Mouse (Mus musculus) erythroblast, embryonic 14.5 days (primary cell): ENCODE data around the gene Prss37. TPM values are rescaled to one million over a fixed set of nuclear protein-coding genes. Genes with fewer than 3 reads are reported as not detected.
A peak's percentile ranks its signal among the peaks of the same experiment; 100 is the strongest.

Experiments used
- H3K27me3 ChIP-seq: 2 replicates; pipeline ENCODE4 v1.6.1; 2012; ENCODE audit warnings: inconsistent platforms; ENCODE audit not compliant: control insufficient read depth
- H3K36me3 ChIP-seq: 2 replicates; pipeline ENCODE4 v1.6.1; 2012; ENCODE audit warnings: mild to moderate bottlenecking, inconsistent platforms; ENCODE audit not compliant: control insufficient read depth
- H3K4me1 ChIP-seq: 2 replicates; pipeline ENCODE4 v1.6.1; 2012; ENCODE audit warnings: inconsistent platforms; ENCODE audit not compliant: control insufficient read depth
- H3K4me3 ChIP-seq: replicated peaks from 2 replicates; pipeline ENCODE3; 2012; ENCODE audit warnings: moderate library complexity, mild to moderate bottlenecking, inconsistent platforms
- H3K9me3 ChIP-seq: 2 replicates; pipeline ENCODE4 v1.6.1; 2012; ENCODE audit warnings: low read length, inconsistent platforms, mixed read lengths; ENCODE audit not compliant: control insufficient read depth
- GATA1 ChIP-seq: IDR thresholded peaks from 2 replicates; pipeline ENCODE4 v1.6.1; 2012; ENCODE audit warnings: low read length, inconsistent platforms, mixed read lengths
- TAL1 ChIP-seq: IDR thresholded peaks from 3 replicates; pipeline ENCODE4 v1.6.1; 2012; ENCODE audit warnings: low read length, inconsistent platforms, mixed read lengths
- polyA plus RNA-seq: library from polyadenylated mRNA; stranded (reverse); fragments of >175 nt; gene quantifications from 2 replicates; pipeline ENCODE4 v1.2.3, GENCODE M21; 2012

Prss37 gene
- polyA plus RNA-seq, result not detected in 2 replicates

- TF ChIP-seq TAL1, result no peak
- no peak for TF ChIP-seq GATA1
- H3K36me3 ChIP-seq, result no peaks in the 10 kb centered on the region
- H3K4me1 ChIP-seq, result no peaks in the 10 kb centered on the region
- no peak within 1 kb of the TSS for H3K4me3 ChIP-seq
- H3K9me3 ChIP-seq, result no peaks in the 10 kb centered on the region
- no peaks in the 10 kb centered on the region for H3K27me3 ChIP-seq
Observed at GRCm38 (mm10) chr6:40519408-40519807, at the start of gene Prss37. Gene Prss37, minus strand, starts transcription at chr6:40519508.

GRCm38 (mm10) chr6:40554950-40555349, 35.6 kb upstream of the Prss37 start, which contains the start of gene Olfr461:
Gene Olfr461, minus strand, starts transcription at chr6:40555050.
- Histone ChIP-seq H3K4me3 (no peak within 1 kb of the TSS), H3K27me3 (no peaks in the 10 kb centered on the region), H3K36me3 (no peaks in the 10 kb centered on the region), H3K4me1 (no peaks in the 10 kb centered on the region), H3K9me3 (no peaks in the 10 kb centered on the region)
- TF ChIP-seq GATA1, result no peak

- Histone ChIP-seq H3K9me3 (no peaks in the 10 kb centered on the region), H3K27me3 (no peaks in the 10 kb centered on the region), H3K4me3 (no peak overlapping the region), H3K4me1 (no peaks in the 10 kb centered on the region), H3K36me3 (no peaks in the 10 kb centered on the region)
- TF ChIP-seq TAL1 (no peak), GATA1 (no peak)
Observed at GRCm38 (mm10) chr6:40544690-40545089, 25.4 kb upstream of the Prss37 start.

- no peaks in the 10 kb centered on the region for H3K27me3 ChIP-seq
- H3K4me3 ChIP-seq, result no peak within 1 kb of the TSS
- TF ChIP-seq GATA1 (no peak), TAL1 (no peak)
- H3K9me3 ChIP-seq, result no peaks in the 10 kb centered on the region
- no peaks in the 10 kb centered on the region for H3K36me3 ChIP-seq
- no peaks in the 10 kb centered on the region for H3K4me1 ChIP-seq
Observed at GRCm38 (mm10) chr6:40493229-40493628, 26.1 kb downstream of the Prss37 start, which contains the start of gene Tas2r108. Gene Tas2r108, plus strand, starts transcription at chr6:40493529.

GRCm38 (mm10) chr6:40490933-40491332, 28.4 kb downstream of the Prss37 start, which contains the start of gene Tas2r137:
Gene Tas2r137, plus strand, starts transcription at chr6:40491233.
- no peaks in the 10 kb centered on the region for H3K36me3 ChIP-seq
- H3K4me1 ChIP-seq, result no peaks in the 10 kb centered on the region
- no peak for TF ChIP-seq TAL1
- no peaks in the 10 kb centered on the region for H3K27me3 ChIP-seq
- no peak within 1 kb of the TSS for H3K4me3 ChIP-seq
- no peaks in the 10 kb centered on the region for H3K9me3 ChIP-seq

DNA sequence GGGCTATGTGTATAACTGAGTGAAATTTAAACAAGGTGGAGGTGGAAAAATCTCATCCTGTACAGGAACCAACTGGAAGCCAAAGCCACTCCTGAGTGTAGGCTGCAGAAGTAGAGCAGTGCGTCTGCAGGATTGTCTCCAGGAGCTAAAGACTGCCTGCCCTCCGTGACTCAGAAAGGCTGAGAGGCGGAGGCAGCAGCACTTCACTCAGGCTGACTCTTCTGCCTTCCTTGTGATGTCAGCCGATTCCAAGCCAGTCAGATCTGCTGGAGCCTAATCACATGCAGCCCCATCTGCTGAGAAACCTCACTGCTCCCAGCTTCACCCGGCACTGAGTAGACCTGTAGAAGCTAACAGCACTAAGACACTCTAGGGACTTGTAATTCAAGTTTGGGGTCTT, 37.0 kb downstream of the Prss37 start:
- H3K4me1 ChIP-seq, result no peaks in the 10 kb centered on the region
- H3K4me3 ChIP-seq, result no peak overlapping the region
- H3K36me3 ChIP-seq, result peaks cover 52% of the 10 kb centered on the region
- no peaks in the 10 kb centered on the region for H3K9me3 ChIP-seq
- H3K27me3 ChIP-seq, result no peaks in the 10 kb centered on the region
- TF ChIP-seq TAL1, result no peak
- TF ChIP-seq GATA1, result no peak

DNA sequence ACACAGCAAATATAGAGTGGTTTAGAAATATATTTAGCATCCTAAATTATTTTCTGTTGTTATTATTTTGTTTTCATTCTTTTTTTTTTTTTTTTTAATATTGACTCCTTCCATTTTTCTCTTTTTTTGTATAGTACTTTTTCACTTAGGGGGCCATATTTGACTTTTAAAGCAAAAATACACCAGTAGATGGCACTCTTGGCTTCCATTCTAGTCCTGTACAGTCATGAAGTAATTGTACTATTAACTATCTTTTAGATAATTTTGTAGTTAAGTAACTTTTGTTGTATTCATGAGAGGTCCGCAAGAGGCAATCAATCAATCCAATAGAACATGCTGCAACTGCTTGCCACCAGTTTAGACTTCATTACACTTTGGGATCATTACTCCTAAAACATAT, 39.6 kb downstream of the Prss37 start:
- Histone ChIP-seq H3K9me3 (no peaks in the 10 kb centered on the region), H3K36me3 (peaks cover 70% of the 10 kb centered on the region), H3K4me3 (no peak overlapping the region), H3K4me1 (no peaks in the 10 kb centered on the region), H3K27me3 (no peaks in the 10 kb centered on the region)
- TF ChIP-seq GATA1, result no peak
- TF ChIP-seq TAL1, result no peak

DNA sequence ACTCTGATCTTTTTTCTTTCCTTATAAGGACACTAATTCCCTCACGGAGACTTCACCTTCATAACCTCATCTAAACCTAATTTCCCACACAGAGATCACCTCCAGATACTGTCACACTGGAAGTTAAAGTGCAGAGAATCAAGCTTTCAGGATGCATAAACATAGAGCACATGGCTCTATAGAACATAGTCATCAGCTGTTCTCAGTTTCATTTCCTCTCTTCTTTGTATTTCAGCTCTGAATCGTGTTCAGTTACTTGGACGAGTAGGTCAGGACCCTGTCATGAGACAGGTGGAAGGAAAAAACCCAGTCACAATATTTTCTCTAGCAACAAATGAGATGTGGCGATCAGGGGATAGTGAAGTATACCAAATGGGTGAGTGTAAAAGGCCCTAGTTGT, 43.2 kb downstream of the Prss37 start:
- Histone ChIP-seq H3K36me3 (peaks cover 58% of the 10 kb centered on the region), H3K4me1 (peaks cover 13% of the 10 kb centered on the region), H3K4me3 (no peak overlapping the region), H3K9me3 (no peaks in the 10 kb centered on the region), H3K27me3 (no peaks in the 10 kb centered on the region)
- TF ChIP-seq GATA1, result no peak
- TF ChIP-seq TAL1, result no peak

- H3K27me3 ChIP-seq, result peaks cover 4% of the 10 kb centered on the region; the same call in 1 of the 2 replicates
- H3K9me3 ChIP-seq, result no peaks in the 10 kb centered on the region
- TF ChIP-seq GATA1, result no peak
- no peak for TF ChIP-seq TAL1
Observed at GRCm38 (mm10) chr6:40471720-40472010, 47.6 kb downstream of the Prss37 start.

DNA sequence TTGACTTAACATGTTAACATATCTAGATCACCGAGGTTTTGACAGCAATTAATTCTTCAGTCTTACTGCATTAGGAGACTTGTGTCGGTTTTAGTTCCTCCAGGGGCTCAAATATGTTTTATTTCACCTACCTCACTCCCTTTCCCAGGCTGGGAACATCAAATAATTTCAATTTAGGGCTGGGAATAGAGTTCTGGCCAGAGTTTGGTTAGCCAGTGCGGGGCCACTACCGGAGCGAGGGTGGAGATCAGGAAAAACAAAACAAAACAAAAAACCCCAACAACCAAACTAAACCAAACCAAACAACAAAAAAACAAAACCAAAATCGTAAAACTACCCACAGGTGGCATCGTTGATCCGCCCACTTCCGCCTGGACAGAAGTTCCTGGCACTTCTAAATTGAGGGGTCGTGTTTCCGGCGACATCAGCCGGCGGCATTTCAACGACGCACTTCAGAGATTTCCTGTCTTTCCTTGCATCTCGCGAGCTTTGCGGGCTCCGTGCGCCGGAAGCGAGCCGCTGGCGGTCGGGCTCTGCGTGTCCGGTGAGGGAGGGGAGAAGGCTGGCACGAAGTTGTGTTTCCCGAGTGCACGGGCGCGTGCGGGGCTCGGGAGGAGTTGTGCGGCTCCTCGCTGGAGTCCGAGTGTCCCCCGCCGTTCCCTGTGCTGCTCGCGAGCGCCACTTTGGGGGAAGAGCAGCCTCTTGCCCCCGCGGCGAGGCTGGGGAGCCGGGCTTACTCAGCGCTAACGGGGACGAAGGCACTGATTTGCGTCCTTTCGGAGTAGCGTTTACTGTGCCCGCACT, 48.2 kb downstream of the Prss37 start, which contains the start of gene Ssbp1:
TSS of gene Ssbp1 (plus strand) at position 437 of the 804 bp plus-strand sequence.
- Histone ChIP-seq H3K4me1 (peaks cover 17% of the 10 kb centered on the region), H3K27me3 (peaks cover 4% of the 10 kb centered on the region; the same call in 1 of the 2 replicates)
- no peak for TF ChIP-seq TAL1
- no peak for TF ChIP-seq GATA1

More at GRCm38 (mm10) chr6:40471720-40472010, 47.6 kb downstream of the Prss37 start:
- Histone ChIP-seq H3K36me3 (peaks cover 33% of the 10 kb centered on the region), H3K4me1 (peaks cover 17% of the 10 kb centered on the region), H3K4me3 (peak overlapping the region; percentile 92)

More for the DNA sequence above, 48.2 kb downstream of the Prss37 start, which contains the start of gene Ssbp1:
- H3K4me3 ChIP-seq, result peak within 1 kb of the TSS; percentile 92
- H3K9me3 ChIP-seq, result no peaks in the 10 kb centered on the region
- peaks cover 29% of the 10 kb centered on the region for H3K36me3 ChIP-seq
